Mouse (Mus musculus): ENCODE data around the gene Catsperz. TPM values are rescaled to one million over a fixed set of nuclear protein-coding genes. Genes with fewer than 3 reads are reported as not detected.
A peak's percentile ranks its signal among the peaks of the same experiment; 100 is the strongest.

Catsperz gene
- total and polyA plus RNA-seq, 2 experiments from 2014 or later: 1.1 to 3.0 TPM

- Histone ChIP-seq H3K4me1 (ENCODE audit: insufficient read depth, low read length) (0 out of 2 replicates have a peak, but pooled peaks cover 6% of the 10 kb centered on the region), H3K27ac (ENCODE audit: low read depth, low read length) (no peak overlapping the region), H3K9ac (replicated peaks; ENCODE audit: low read length, poor library complexity, severe bottlenecking) (no peak overlapping the region), H3K4me3 (ENCODE audit: low read depth, low read length) (no peak overlapping the region), H3K36me3 (ENCODE audit: insufficient read depth, low read length) (no peaks in the 10 kb centered on the region), H3K4me2 (ENCODE audit: low read depth, low read length, poor library complexity, severe bottlenecking) (no peak overlapping the region), H3K27me3 (ENCODE audit: insufficient read depth, low read length) (peaks cover 53% of the 10 kb centered on the region), H3K9me3 (ENCODE audit: low read length) (no peaks in the 10 kb centered on the region)
- WGBS: 45% methylated on average over 1 of the region's 1 CpGs
- TF ChIP-seq CTCF (IDR thresholded peaks at IDR 0.05): no peak
- no peak for DNase-seq (ENCODE audit: low spot score)
- ATAC-seq (ENCODE audit: low FRiP score): no peak
Measured at GRCm38 (mm10) chr19:6932018-6932417, 6.8 kb upstream of the Catsperz start.

DNA sequence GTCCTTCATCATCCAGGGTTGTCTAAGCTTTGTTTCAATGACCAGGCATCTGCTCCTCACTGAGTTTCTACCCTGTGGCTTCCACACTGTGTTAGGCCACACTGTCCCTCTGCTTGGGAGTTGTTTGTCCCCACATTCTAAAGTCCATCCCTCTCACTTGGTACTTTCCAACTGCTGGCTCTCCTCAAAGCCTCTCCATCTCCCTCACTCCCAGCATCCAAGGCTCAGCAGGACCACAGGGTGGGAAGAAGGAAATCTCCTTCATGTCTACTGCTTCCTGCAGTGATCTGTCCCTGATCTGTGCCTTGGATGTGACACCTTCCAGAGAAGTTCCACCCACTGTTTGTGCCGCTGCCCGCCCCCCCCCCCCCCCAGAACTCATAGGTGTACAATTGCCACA lies 5.8 kb upstream of the Catsperz start:
- TF ChIP-seq CTCF (IDR thresholded peaks at IDR 0.05): no peak
- Histone ChIP-seq H3K27ac (ENCODE audit: low read depth, low read length) (no peak overlapping the region), H3K4me1 (ENCODE audit: insufficient read depth, low read length) (0 out of 2 replicates have a peak, but pooled peaks cover 6% of the 10 kb centered on the region), H3K9me3 (ENCODE audit: low read length) (no peaks in the 10 kb centered on the region), H3K9ac (replicated peaks; ENCODE audit: low read length, poor library complexity, severe bottlenecking) (no peak overlapping the region), H3K4me3 (ENCODE audit: low read depth, low read length) (no peak overlapping the region), H3K27me3 (ENCODE audit: insufficient read depth, low read length) (peaks cover 62% of the 10 kb centered on the region), H3K4me2 (ENCODE audit: low read depth, low read length, poor library complexity, severe bottlenecking) (no peak overlapping the region), H3K36me3 (ENCODE audit: insufficient read depth, low read length) (no peaks in the 10 kb centered on the region)
- WGBS: 7% methylated on average over 2 of the region's 2 CpGs
- DNase-seq (ENCODE audit: low spot score) (no peak), ATAC-seq (ENCODE audit: low FRiP score) (no peak)

DNA sequence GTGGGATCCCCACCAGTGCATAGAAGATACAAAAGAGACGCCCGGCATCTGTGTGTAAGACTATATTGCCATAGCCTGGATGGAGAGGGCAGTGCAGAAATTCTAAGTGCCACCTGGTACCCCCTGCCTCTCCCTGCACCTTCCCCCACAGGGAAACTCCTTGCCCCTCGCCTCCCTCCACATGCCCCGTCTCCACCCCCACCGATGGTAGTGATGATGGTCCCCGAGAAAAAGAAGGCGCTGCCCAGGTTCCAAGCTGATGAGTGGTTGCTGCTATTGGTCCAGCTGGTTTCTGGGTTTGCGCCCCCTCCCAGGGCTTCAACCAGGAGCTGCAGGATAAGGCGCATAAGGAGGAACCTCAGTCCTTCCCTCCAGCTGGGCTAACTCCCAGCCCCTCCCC lies 2.9 kb upstream of the Catsperz start:
- 8% methylated on average over 9 of the region's 9 CpGs for WGBS
- H3K27ac ChIP-seq (ENCODE audit: low read depth, low read length): no peak overlapping the region
- H3K4me3 ChIP-seq (ENCODE audit: low read depth, low read length): no peak overlapping the region
- no peak for TF ChIP-seq CTCF (IDR thresholded peaks at IDR 0.05)
- H3K4me2 ChIP-seq (ENCODE audit: low read depth, low read length, poor library complexity, severe bottlenecking): no peak overlapping the region
- H3K9ac ChIP-seq (replicated peaks; ENCODE audit: low read length, poor library complexity, severe bottlenecking): no peak overlapping the region
- ATAC-seq (ENCODE audit: low FRiP score) (no peak), DNase-seq (ENCODE audit: low spot score) (no peak)
- no peaks in the 10 kb centered on the region for H3K36me3 ChIP-seq (ENCODE audit: insufficient read depth, low read length)
- peaks cover 73% of the 10 kb centered on the region for H3K27me3 ChIP-seq (ENCODE audit: insufficient read depth, low read length)
- H3K9me3 ChIP-seq (ENCODE audit: low read length): no peaks in the 10 kb centered on the region
- 0 out of 2 replicates have a peak, but pooled peaks cover under 1% of the 10 kb centered on the region for H3K4me1 ChIP-seq (ENCODE audit: insufficient read depth, low read length)

DNA sequence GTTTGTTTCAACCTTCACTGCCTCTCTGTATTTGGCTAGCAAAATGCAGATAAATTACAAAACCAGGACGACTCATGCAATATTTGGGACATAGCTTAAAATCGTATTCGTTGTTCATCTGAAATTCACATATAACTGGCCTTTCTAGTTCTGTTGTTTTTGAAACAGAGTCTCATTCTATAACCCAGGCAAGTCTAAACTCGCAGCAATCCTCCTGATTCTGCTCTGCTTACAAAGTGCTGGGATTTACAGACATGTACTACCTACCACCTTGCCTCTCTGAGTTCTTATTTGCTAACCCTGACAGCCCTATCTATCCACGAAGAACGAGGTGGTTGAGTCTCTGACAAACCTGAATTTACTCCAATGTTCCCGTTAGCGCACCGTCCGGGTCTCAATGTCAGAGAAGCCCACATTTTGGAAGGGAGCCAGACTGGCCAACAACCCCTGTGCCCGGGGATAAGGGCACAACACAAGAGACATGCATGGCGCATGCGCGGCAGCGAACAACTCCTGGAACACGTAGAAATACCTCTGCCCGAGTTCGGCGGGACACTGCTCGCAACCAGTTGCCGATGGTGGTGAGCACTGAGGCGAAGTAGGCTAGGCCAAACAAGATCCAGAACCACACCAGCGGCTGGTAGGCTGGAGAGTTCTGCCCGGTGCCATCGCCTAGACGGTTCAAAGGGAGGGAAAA lies 1.5 kb upstream of the Catsperz start:
- Histone ChIP-seq H3K4me2 (ENCODE audit: low read depth, low read length, poor library complexity, severe bottlenecking) (peak overlapping the region; percentile 41), H3K9me3 (ENCODE audit: low read length) (no peaks in the 10 kb centered on the region), H3K4me1 (ENCODE audit: insufficient read depth, low read length) (0 out of 2 replicates have a peak, but pooled peaks cover 5% of the 10 kb centered on the region), H3K9ac (replicated peaks; ENCODE audit: low read length, poor library complexity, severe bottlenecking) (no peak overlapping the region), H3K36me3 (ENCODE audit: insufficient read depth, low read length) (no peaks in the 10 kb centered on the region), H3K27me3 (ENCODE audit: insufficient read depth, low read length) (peaks cover 61% of the 10 kb centered on the region), H3K27ac (ENCODE audit: low read depth, low read length) (no peak overlapping the region), H3K4me3 (ENCODE audit: low read depth, low read length) (peak overlapping the region; percentile 6)
- DNase-seq (ENCODE audit: low spot score) (no peak), ATAC-seq (ENCODE audit: low FRiP score) (no peak)
- WGBS: 13% methylated on average over 26 of the region's 26 CpGs
- no peak for TF ChIP-seq CTCF (IDR thresholded peaks at IDR 0.05)

GRCm38 (mm10) chr19:6925611-6926329 lies 590 bp upstream of the Catsperz start:
- H3K4me2 ChIP-seq (ENCODE audit: low read depth, low read length, poor library complexity, severe bottlenecking): no peak overlapping the region
- no peak for DNase-seq (ENCODE audit: low spot score)

More at GRCm38 (mm10) chr19:6925611-6926329, 590 bp upstream of the Catsperz start:
- H3K9me3 ChIP-seq (ENCODE audit: low read length): no peaks in the 10 kb centered on the region
- peaks cover 6% of the 10 kb centered on the region for H3K4me1 ChIP-seq (ENCODE audit: insufficient read depth, low read length)
- no peak for ATAC-seq (ENCODE audit: low FRiP score)
- no peak for TF ChIP-seq CTCF (IDR thresholded peaks at IDR 0.05)
- H3K4me3 ChIP-seq (ENCODE audit: low read depth, low read length): no peak overlapping the region
- no peak overlapping the region for H3K27ac ChIP-seq (ENCODE audit: low read depth, low read length)
- H3K9ac ChIP-seq (replicated peaks; ENCODE audit: low read length, poor library complexity, severe bottlenecking): no peak overlapping the region
- H3K27me3 ChIP-seq (ENCODE audit: insufficient read depth, low read length): peaks cover 58% of the 10 kb centered on the region
- no peaks in the 10 kb centered on the region for H3K36me3 ChIP-seq (ENCODE audit: insufficient read depth, low read length)
- WGBS: 12% methylated on average over 39 of the region's 40 CpGs

All from midbrain, postnatal 0 days (tissue).